Mouse (Mus musculus) ES-E14 (cell line): ENCODE measurements around the gene Rplp1. TPM values are rescaled to one million over a fixed set of nuclear protein-coding genes. Genes with fewer than 3 reads are reported as not detected.

Source experiments
- DNase-seq: peaks from one replicate; pipeline ENCODE4 v3.0.0-alpha.2; 2013; ENCODE audit warnings: low read depth, low spot score
- H3K27ac ChIP-seq: 2 replicates; pipeline ENCODE4 v1.5.1; 2012; ENCODE audit warnings: low read depth, mild to moderate bottlenecking, low read length, moderate library complexity, mixed read lengths; ENCODE audit not compliant: poor library complexity, insufficient read depth, severe bottlenecking
- H3K36me3 ChIP-seq: 2 replicates; pipeline ENCODE4 v1.6.1; 2012; ENCODE audit warnings: mild to moderate bottlenecking, low read length, moderate library complexity, mixed read lengths; ENCODE audit not compliant: control insufficient read depth, poor library complexity, insufficient read depth, severe bottlenecking
- H3K4me1 ChIP-seq, 2 experiments: fragments of 150-350 bp in 1 of 2; sonication (generic) in 1 of 2; 2 replicates each; pipeline ENCODE4 v1.6.1; 2012; ENCODE audit warnings: low read length in 2 of 2, mild to moderate bottlenecking in 1 of 2, mixed read lengths in 1 of 2; ENCODE audit not compliant: control insufficient read depth in 2 of 2, insufficient read depth in 2 of 2, poor library complexity in 1 of 2
- H3K4me3 ChIP-seq, 2 experiments: fragments of 150-350 bp in 1 of 2; sonication (generic) in 1 of 2; 2 replicates each; pipeline ENCODE4 v1.5.1; 2012; ENCODE audit warnings: low read length in 2 of 2, low read depth in 1 of 2, mild to moderate bottlenecking in 1 of 2, mixed read lengths in 1 of 2; ENCODE audit not compliant: insufficient read depth in 1 of 2, poor library complexity in 1 of 2, severe bottlenecking in 1 of 2
- H3K9ac ChIP-seq: 2 replicates; pipeline ENCODE4 v1.6.1; 2012; ENCODE audit warnings: low read depth, mild to moderate bottlenecking, low read length, mixed read lengths; ENCODE audit not compliant: poor library complexity, insufficient read depth, severe bottlenecking
- H3K9me3 ChIP-seq: fragments of 150-350 bp; sonication (generic); 2 replicates; pipeline ENCODE4 v1.6.1; 2012; ENCODE audit warnings: low read depth, mild to moderate bottlenecking, low read length; ENCODE audit not compliant: control insufficient read depth, insufficient read depth
- CHD2 ChIP-seq: IDR thresholded peaks from 2 replicates; pipeline ENCODE4 v1.6.1; 2014; ENCODE audit warnings: mild to moderate bottlenecking, low read depth, low read length, inconsistent platforms
- HCFC1 ChIP-seq: IDR thresholded peaks from 2 replicates; pipeline ENCODE4 v1.6.1; 2012; ENCODE audit warnings: low read length, inconsistent platforms, borderline replicate concordance; ENCODE audit not compliant: insufficient read depth
- MAFK ChIP-seq: IDR thresholded peaks from 2 replicates; pipeline ENCODE4 v1.6.1; 2014; ENCODE audit warnings: mild to moderate bottlenecking, low read depth, low read length, inconsistent platforms; ENCODE audit not compliant: insufficient read depth
- ZC3H11A ChIP-seq: IDR thresholded peaks from 2 replicates; pipeline ENCODE4 v1.6.1; 2012; ENCODE audit warnings: low read depth, mild to moderate bottlenecking, inconsistent platforms, low read length, borderline replicate concordance
- ZNF384 ChIP-seq: IDR thresholded peaks from 2 replicates; pipeline ENCODE4 v1.6.1; 2012; ENCODE audit warnings: low read depth, low read length, inconsistent platforms
- in situ Hi-C, 2 experiments: fragments of 600-800 bp; cut with MboI; formaldehyde crosslinking; loops; one replicate each; pipeline ENCODE4 v1.15.1; 2025; ENCODE audit warnings: low sequenced_read_pairs in 2 of 2, inconsistent platforms in 1 of 2; ENCODE audit not compliant: unreplicated experiment in 2 of 2
- total RNA-seq: library from RNA; depleted of rRNA; stranded (reverse); fragments of 300-350 nt; gene quantifications from 2 replicates; pipeline ENCODE4 v1.2.3, GENCODE M21; 2012

Rplp1 gene
- total RNA-seq, 1 experiment: 9,468 TPM

GRCm38 (mm10) chr9:61916986-61917385 lies 2.6 kb upstream of the Rplp1 start:
- Histone ChIP-seq H3K4me3 (no peak overlapping the region), H3K4me1 (peaks cover 0 to 3% of the 10 kb centered on the region in 2 experiments; a peak in 1 of 4 replicates), H3K9me3 (no peaks in the 10 kb centered on the region), H3K9ac (no peak overlapping the region), H3K36me3 (peaks cover 37% of the 10 kb centered on the region), H3K27ac (no peak overlapping the region)
- in situ Hi-C loops: no loop called here
- TF ChIP-seq ZC3H11A (no peak), MAFK (no peak), CHD2 (no peak), HCFC1 (no peak), ZNF384 (no peak)
- no peak for DNase-seq

- peaks cover 40% of the 10 kb centered on the region for H3K36me3 ChIP-seq
- DNase-seq: no peak
- H3K4me3 ChIP-seq: peak overlapping the region; percentile 74; a peak in 3 of 4 replicates
- no peaks in the 10 kb centered on the region for H3K9me3 ChIP-seq
- TF ChIP-seq ZC3H11A: no peak
- TF ChIP-seq ZNF384: 0 out of 2 replicates have a peak, but pooled peaks have one; percentile 13
- in situ Hi-C loops: no loop called here
- H3K9ac ChIP-seq: peak overlapping the region; percentile 80; the same call in 1 of the 2 replicates
- H3K27ac ChIP-seq: no peak overlapping the region; the same call in 1 of the 2 replicates
- peaks cover 0 to 3% of the 10 kb centered on the region in 2 experiments; a peak in 1 of 4 replicates for H3K4me1 ChIP-seq
Observed at GRCm38 (mm10) chr9:61915393-61916005, 1.2 kb upstream of the Rplp1 start.

GRCm38 (mm10) chr9:61914917-61915300 lies 567 bp upstream of the Rplp1 start:
- Histone ChIP-seq H3K4me1 (peaks cover 0 to 3% of the 10 kb centered on the region in 2 experiments; a peak in 1 of 4 replicates), H3K9me3 (no peaks in the 10 kb centered on the region), H3K36me3 (peaks cover 40% of the 10 kb centered on the region), H3K4me3 (peak overlapping the region; percentile 74), H3K9ac (peak overlapping the region; percentile 80), H3K27ac (peak overlapping the region; percentile 82)
- in situ Hi-C loops: no loop called here
- TF ChIP-seq CHD2 (no peak), MAFK (no peak), ZC3H11A (no peak), ZNF384 (no peak), HCFC1 (no peak)
- no peak for DNase-seq

GRCm38 (mm10) chr9:61911300-61912128 lies 2.8 kb downstream of the Rplp1 start:
- Histone ChIP-seq H3K4me3 (no peak overlapping the region), H3K9ac (no peak overlapping the region), H3K9me3 (no peaks in the 10 kb centered on the region), H3K36me3 (peaks cover 24% of the 10 kb centered on the region), H3K4me1 (peaks cover 0 to under 1% of the 10 kb centered on the region in 2 experiments; a peak in 1 of 4 replicates), H3K27ac (no peak overlapping the region; the same call in 1 of the 2 replicates)
- no peak for DNase-seq
- in situ Hi-C loops: no loop called here
- TF ChIP-seq HCFC1: no peak
- no peak for TF ChIP-seq ZC3H11A
- no peak for TF ChIP-seq MAFK
- TF ChIP-seq CHD2: no peak
- no peak for TF ChIP-seq ZNF384
